Mouse (Mus musculus) kidney, postnatal 14 days (tissue): Measurements from ENCODE around the gene Rbm33.

Experiments used
- DNase-seq: peaks from one replicate; pipeline ENCODE4 v3.0.0; 2022; ENCODE audit warnings: mixed read lengths

Gene Rbm33

DNA sequence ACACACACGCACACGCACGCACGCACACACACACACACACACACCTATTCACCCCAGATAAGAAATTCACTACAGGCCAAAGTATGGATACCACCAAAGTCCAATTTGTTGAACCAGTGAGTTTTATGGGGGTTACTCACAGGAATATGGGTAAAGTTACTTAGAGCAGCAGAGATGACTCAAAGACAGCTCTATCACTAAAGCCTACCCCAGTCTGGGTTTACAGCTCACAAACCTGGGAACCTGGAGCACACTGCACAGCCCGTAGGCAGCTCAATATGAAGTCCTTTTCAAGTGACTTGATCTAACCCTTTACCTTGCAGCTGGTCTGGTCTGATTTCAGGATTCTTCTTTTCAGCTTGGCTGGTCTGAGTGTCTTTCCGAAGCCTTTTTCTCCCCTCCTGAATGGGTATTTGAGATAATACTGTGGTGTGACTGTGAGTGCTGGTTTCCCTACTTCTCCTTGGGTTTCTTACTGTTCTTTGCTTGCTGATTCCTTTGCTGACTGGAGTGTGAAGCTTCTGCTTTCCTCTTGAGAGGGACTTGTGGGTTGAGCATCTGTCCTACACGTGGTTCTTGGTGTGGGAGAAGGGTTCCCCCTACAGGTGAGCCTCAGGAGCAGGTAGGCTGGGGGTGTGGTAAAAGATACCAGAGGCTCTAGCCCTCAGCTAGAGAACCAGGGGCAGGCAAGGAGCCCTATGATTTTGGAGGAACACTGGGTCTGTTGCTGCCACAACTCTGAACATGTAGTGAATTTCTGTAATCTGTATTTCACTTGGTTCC lies 12.3 kb downstream of the Rbm33 start:
- peak; percentile 26 for DNase-seq

DNA sequence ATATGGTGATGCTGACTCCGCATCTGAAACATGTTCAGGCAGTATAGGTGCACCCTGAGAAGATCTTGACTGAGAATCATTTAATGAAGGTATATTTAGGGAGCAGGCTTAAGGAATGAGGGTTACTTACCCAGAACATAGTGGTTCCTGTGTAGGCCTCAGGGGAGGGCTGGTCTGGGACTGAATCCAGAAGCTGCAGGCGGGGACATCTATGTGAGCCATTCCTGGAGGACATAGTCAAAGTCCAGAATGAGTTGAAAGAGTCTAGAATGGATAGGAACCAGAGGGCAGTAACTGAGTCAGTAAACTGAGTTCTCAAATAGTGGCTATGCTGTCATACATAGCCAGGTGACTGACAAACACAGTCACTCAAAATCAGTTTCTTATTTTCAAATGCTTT lies 16.8 kb downstream of the Rbm33 start:
- DNase-seq: no peak

DNA sequence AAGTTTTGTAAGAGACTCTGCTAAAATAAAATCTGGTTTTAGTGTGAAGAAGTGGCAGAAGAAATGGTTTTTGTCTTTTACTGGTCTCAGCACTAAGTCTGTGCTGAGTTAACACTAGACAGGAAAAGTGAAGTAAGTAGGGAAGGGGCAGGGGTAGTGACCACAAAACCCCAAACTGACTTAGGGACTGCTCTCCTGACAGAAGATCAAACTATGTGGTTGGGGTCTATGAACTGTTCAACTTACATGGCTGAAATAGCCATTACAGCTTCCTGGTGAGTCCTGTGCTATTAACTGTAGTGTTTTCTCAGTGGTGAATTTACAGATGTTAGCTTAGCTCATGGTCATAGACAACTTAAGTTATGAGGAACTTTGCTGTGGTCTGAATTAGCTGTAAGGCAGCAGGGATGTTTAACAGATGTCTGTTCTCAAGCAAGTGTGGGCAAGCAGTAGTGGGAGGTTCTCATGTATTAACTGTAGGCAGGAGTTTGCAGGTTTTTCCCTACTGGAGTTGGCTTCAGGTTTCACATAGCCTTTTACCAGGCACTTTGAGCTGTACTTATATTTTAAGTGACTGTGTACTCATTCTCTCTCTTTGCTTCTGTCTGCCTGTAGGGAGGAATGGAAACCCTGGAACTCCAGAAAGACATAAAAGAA lies 35.1 kb downstream of the Rbm33 start:
- no peak for DNase-seq

DNA sequence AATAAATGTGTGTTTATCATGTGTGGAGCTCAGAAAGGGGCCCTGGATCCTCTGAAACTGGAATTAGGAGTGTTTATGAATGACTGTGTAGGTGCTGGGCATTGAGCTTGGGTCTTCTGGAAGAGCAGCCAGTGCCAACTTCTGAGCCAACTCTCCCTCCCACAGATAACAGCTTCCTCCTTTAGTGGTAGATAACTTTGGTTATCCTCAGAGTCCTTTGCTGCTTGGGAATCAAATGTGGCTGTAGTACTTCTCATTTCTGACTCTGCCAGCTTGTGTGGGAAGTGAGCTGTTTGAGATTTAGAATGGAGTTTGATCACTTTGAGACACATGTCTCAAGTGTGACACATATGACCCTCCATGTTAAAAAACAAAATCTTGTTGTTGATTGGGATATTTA lies 38.7 kb downstream of the Rbm33 start:
- DNase-seq: no peak

DNA sequence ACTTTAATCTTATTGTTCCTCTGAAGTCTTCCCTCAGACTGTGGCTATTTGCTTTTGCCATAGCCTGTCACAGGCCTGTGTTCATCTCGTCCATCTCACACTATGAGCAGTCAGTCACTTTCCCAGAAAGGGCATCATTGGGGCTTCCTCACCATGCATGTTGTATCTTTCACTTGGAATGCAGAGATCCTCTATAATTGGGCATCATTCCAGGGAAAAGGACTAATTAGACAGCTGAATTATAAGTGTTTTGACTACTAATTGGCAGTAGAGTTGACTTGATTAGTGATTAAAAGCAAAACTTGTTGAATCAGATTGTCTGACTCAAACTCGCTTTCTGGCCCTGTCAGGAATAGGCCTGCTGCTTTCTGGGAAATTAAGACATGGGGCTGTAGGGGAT lies 43.8 kb downstream of the Rbm33 start:
- DNase-seq: no peak

DNA sequence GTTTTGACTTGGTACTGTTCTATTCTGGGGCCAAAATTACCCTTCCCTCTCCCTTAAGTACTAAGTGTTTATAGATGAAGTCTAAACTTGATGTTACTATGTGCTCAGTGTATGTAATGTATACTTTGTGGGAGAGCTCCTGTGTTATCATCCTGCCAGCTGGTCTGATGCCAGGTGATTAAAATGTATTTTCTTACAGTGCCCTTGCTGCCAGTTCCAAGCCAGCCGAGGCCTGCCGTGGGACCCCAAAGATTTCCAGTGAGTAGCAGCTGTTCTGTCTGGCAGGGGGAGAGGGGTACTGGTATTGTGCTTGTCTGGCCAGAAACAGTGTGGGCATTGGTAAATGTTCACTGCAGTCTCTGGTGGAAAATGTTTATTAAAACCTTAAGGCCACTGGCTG lies 51.1 kb downstream of the Rbm33 start:
- DNase-seq: no peak

DNA sequence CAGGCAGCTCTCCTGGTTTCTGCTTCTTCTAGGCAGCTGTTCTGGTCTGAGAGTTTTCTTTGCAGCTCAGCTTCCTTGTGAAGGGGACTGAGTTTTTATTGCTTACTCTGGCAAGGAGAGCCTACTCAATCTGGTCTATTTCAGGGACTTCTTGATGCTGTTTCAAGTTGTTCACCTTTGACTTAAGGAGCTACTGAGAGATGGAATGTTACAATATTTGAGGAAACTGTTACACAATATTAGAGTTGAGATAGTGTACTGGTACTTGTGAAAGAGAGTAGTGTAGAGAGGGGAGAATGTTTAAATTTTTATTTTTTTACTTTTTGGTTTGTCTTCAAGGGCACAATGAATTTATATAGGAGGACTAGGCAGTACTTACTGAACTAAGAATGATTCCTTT lies 53.9 kb downstream of the Rbm33 start:
- no peak for DNase-seq

DNA sequence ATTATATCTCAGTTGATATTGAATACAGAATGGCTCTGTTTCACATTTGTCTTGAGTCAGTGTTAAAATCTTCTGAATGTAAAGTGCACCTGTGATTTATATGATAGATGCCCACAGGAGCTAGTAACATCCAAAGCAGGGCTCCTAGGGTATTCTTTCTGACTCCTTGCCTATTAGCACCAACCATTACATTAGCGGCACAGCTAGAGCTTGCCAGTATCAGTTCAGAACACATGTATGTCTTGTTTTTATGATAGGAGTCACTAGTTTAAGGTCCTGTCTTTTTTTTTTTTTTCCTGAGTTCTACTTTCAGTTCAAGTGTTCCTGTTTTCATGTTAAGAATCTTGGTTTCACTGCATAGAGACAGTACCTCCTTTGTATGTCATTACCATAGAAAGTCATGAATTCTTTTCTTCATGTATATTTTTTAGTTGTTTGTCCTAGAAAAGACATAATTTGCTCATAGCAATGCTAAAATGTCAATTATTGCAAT lies 55.3 kb downstream of the Rbm33 start:
- no peak for DNase-seq

DNA sequence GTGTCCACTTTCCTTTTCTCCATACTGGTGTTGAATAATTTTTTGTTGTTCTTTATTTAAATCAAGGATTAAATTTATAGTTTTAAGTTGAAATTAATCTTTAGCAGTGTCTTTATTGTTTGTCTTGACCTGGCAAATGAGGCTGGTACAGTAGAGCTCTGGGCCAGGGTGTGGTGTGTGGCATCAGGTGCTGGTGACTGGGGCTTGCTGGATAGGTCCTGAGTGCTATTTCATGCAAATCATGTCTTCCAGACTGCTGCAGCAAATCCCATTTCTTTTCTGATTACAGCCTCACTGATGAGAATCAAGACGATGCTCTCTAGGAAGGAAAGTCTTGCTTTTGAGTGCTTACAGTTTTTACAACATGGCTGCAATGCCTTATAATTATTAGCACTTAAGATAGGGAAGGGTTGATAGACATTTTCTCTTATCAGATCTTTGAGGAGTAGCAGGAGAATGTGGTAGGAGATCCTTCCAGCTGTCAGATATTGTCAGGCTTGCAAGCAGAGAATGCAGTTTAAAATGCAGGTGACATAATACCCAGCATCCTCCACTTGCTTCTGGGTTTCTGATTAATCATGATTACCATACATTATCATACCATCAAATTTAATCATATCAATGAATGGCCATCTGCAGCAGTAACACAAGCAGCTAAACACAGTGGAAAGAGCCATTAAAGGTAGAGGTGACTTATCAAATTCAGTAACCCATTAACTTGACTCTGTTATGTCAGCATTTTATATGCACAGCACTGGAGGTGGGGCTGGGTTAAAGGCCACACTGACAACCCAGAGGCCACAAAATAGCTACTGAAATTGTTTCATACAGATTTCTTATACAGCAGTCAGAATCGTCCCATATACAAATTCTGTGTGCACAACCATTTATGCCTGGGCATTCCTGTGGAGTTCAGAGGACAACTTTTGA lies 56.8 kb downstream of the Rbm33 start:
- DNase-seq: no peak

DNA sequence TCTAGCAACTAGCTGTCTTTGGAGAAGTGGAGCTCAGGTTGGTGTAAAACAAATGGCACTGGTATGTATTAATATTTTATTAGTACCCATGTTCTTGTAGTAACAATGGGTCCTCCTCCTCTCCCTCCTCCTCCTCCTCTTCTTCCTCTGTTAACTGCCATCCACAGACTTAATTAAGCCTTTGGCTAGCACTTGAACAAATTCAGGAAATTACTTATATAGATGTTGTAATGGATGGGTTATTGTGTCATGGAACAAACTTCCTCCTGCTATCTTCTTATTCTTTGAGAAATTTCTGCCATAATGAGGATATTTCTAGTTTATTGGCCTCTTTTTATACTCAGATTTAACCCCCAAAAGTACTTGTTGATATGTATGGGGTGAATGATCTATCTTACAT lies 60.4 kb downstream of the Rbm33 start:
- DNase-seq: no peak

DNA sequence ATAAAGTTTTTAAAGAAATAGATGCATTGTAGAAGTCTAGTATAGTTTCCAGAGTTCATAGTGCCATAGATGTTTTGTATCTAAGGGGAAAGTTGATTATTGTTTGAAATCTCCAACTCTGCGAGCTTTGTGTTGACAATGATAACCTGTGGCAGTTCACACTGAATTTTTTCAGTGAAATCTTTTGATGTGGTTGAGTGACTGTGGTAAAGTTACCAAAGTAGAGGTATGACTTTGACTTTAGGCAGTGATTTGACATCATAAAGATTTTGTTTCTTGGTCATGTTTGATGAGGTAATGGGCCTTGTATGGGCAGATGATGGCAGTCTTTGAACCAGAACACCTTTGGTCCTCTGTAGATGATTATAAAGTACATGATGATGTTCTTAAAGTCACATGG lies 65.4 kb downstream of the Rbm33 start:
- DNase-seq: no peak

DNA sequence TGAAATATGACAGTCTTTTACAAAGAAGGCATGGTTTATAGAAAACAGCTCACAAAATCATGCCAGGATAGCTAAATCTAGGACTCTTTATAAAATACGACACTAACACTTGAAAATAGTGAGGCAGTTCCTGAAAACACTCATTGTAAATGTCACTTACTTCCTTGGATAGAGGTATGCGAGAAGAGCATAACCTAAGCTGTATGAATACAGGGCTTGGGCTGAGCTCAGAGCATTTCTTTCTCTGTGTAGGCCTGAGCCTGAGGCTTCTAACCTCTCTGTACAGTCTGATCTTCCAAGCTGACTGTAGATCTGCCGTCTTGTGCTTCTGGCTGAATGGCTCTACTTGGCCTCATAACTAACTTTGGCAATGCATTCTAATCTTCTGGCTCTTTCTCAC lies 69.9 kb downstream of the Rbm33 start:
- DNase-seq: no peak

DNA sequence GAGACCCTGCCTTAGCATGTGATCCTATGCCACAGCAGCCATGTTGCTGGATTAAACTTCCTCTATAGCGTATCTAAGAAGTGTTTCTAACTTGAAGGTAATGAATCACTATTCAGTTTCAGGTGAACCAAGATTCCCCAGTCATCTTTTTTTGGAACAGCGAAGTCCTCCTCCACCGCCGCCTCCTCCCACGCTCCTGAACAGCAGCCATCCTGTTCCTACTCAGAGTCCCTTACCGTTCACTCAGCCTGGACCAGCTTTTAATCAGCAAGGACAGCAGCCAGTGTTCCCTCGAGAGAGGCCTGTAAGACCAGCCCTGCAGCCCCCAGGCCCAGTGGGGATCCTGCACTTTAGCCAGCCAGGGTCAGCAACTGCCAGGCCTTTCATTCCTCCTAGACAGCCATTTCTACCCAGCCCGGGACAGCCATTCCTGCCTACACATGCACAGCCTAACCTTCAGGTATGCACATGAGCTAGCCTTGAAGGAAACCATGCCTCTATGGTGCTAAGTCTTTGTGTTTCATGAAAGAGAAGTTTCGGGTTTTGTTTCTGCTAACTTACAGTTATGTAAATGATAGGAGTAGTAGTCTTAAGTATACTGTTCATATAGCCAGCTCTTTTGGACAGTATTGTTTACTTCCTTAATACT lies 70.7 kb downstream of the Rbm33 start:
- no peak for DNase-seq

DNA sequence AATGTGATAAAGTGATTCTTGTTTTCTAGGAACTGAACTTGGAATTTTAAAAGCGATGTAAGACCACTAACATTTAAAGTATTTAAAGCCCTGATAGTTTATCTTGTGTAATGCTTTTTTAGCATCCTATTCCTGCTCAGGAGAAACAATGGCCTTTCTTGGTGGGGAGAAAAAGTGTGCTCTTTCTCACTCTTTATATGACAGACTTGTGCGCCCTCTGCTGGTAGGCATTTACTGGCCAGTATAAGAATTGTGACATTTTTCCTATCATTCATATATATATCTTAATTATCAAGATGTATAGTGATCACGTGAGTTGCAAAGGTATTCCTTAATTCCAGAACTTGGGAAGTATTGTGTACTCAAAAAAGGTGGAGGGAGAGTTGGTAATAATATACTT lies 71.3 kb downstream of the Rbm33 start:
- peak; percentile 67 for DNase-seq

DNA sequence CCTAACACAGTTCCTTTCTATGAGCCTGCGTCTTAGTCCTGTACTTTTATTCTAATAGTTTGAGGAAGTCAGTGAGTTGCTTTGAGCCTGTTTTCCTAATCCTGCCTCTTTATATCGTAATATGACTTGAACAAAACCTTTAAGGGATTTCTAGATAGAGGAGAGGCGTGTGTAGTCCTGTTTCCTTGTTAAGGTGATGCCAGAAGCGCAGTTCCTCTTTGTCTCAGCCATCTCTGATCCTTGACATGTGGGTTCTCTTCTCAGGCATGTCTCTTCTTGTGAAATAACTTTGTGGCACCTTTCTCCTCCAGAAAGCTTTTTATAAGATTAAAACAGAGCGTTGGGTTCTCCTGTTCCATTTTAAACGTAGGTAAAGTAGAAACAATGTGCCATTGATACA lies 73.3 kb downstream of the Rbm33 start:
- DNase-seq: no peak

DNA sequence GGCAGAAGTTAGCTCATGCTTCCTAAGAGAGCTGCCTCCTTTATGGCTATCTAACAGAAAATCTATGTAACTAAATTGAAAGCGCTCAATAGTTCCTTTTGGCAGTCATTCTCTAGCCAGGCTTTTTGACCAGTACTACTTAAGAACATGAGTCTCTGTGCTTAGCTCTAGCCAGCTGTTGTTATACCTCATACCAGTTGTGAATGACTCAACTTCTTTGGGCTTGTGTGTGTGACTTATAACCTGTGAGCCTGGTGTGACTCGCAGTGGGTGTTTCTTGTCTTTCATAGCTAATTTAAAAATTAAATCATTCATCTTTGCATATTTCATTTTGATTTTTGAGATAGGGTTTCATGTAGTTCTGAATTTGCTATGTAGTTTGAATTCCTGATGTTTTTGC lies 80.4 kb downstream of the Rbm33 start:
- DNase-seq: no peak

DNA sequence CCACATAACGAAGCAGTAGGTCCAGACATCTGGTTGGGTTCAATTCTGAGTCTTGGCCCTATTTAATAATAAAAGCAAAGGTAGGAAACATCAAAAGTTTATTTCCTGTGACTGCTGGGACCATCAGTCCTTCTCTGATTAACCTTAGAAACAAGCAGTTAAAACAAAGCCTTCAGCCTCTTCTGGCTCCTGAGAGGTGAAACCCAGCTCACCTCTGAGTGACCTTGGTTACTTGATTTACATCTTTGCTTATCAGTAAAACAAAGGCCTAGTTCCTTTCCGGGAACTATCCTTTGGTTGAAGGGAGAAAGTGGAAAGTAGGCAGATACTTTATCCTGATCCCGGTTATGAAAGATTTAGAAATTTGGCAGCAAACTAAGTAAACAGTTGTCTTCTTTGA lies 81.8 kb downstream of the Rbm33 start:
- DNase-seq: no peak

DNA sequence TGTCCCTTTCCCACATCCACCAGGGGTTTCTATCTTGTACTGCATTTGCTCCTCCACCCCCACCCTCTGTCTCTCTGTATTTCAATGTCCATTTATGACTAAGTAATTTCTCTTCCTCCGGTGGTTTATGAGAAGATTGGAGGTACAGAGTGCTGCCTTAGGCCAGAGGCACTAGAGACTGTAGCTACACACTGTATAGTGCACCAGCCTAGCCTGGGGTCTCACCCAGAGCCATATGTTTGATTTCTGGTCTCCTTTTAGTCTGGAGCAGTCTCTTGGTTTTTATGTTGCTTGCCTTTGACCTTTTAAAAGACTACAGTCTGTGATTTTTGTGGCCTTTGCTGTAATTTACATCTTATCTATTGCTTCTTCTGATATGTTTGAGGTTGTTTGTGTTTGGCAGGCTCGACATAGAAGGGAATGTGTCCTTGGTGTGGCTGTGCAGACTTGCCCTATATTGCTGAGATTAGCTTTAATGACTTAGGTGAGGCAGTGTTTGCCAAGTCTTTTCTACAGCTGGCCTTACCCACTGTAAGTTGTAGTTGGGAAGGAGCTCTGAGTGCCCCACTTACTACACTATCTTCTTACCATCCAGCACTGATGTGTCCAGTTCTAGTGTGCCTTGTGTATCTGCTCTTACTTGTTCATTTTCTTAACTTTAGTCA lies 82.7 kb downstream of the Rbm33 start:
- DNase-seq: no peak

DNA sequence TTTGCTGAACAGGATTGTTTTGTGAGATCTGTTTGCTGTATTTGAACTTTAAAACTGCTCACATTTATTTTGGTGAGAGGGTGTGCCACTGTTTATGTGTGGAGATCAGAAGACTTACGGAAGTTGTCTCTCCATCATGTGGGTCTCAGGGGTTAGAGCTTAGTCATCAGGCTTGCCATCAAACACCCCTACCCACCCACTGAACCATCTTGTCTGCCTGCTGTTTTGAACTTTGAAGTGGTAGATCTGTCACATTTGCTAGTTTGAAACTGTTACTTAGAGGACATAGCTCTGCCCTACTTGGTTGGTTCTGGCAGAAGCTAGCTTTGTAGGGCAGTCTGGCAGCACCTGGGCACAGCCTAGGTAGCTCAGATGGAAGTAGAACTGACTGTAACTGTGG lies 85.8 kb downstream of the Rbm33 start:
- DNase-seq: no peak

DNA sequence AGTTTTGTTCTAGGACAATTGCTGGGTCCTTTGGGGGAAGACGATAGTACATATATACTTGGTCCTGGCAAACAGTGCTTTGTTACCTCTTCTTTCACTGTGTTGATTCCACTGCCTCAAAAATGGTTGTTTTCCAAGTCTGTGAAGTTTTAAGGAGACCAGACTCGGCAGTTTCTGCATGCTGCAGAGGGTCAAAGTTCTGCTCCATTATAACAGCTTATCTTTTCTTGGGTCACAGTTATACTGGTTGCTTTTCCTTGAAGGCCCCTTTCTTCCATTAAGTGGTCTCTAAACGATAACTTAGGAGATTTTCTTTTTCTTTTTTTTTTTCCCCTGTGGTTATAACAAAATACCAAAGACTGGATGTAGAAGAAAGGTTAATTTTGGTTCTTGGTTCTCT lies 89.7 kb downstream of the Rbm33 start:
- DNase-seq: no peak

DNA sequence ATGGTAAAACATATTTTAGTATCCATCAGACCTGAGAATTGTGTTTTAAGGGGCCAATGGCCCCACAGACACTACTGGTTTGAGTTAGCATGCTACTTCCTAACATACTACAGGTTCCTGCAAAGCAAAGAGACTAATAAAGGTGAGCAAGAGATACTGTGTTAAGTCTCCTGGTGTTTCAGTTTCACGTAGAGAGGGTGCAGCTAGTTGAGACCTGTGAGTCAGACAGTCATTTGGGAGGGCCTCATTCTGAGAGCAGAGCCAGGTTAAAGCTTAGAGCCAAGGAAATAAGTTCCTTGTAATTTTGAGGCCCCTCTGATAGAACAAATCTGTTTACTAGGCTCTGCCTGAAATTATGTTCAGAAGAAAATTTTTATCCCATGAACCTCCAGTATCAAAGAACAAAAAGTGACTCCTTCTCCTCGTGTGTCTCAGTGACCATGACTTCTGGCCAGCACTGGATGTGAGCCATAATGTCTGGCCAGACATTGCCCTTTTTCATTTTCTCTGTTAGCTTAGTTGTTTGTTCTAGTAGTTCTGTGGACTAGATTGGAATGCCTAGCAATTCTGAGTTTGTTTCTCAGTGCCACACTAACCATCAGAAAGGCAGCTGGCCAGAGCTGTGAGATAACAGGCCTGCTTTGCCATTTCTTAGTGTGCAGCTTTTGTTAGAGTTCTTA lies 95.2 kb downstream of the Rbm33 start:
- no peak for DNase-seq

DNA sequence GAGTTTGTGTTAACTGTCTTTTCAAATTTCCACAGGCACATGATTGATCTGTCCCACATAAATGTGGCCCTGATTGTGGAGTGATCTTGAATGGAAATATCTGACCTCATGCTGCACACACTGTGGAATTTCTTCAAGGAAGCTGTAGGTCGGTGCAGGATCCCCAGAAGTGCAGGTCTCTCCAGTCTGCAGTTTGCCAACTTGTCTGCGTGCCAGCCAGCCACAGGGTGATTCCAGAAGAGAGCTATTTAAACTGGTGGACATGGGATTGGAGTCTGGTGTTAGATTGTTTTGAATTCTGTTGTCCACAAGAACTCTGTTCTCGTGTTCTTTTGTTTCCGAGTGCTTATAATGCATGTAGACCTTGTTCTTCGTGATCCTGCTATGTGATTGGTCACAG lies 96.6 kb downstream of the Rbm33 start:
- DNase-seq: no peak
